Comparison of ENCODE assay signal across 27 mouse cellular contexts in genomic region chr4:124611768-124612167, GRCm38 (mm10). TPM values are rescaled to one million over a fixed set of nuclear protein-coding genes. Genes with fewer than 3 reads are reported as not detected.
A peak's percentile ranks its signal among the peaks of the same experiment; 100 is the strongest.
DNase-seq lines count a peak whose midpoint lies in the region; ATAC-seq lines count a peak whose summit lies in the region.
"Had no signal": no experiment of that assay in that cellular context is flagged by ENCODE, and none has a peak within 500 bp of the region (broad histone marks: within the 10 kb centered on the region; RNA-seq: fewer than 3 reads in every experiment).

No protein-coding gene starts in this region.

- H3K9me3 ChIP-seq in liver, embryonic 11.5 days (ENCODE audit: control insufficient read depth, low read length), result no peaks in the 10 kb centered on the region
- H3K9me3 ChIP-seq: embryonic facial prominence, embryonic 10.5 days; embryonic facial prominence, embryonic 13.5 days; forebrain, embryonic 12.5 days; forebrain, embryonic 15.5 days; heart, embryonic 12.5 days; heart, embryonic 15.5 days; hindbrain, embryonic 10.5 days; hindbrain, embryonic 13.5 days had no signal

- no peak overlapping the region for H3K4me2 ChIP-seq in liver, embryonic 11.5 days
- H3K4me2 ChIP-seq: embryonic facial prominence, embryonic 13.5 days; forebrain, embryonic 12.5 days; forebrain, embryonic 15.5 days; heart, embryonic 12.5 days; heart, embryonic 15.5 days; hindbrain, embryonic 13.5 days had no signal

- WGBS in liver, embryonic 11.5 days, result 52% methylated on average over 4 of the region's 4 CpGs

- peak; percentile 23 for DNase-seq in liver
- DNase-seq in liver, embryonic 11.5 days (ENCODE audit: low spot score), result no peak
- DNase-seq in urinary bladder, postnatal 25 days (ENCODE audit: low spot score), result peak; percentile 19
- DNase-seq in urinary bladder, postnatal 10 days (ENCODE audit: low spot score), result no peak
- DNase-seq in urinary bladder, postnatal 36 days (ENCODE audit: low spot score in 2 of 2), result peak; percentile 18 to 32
- DNase-seq in embryo, embryonic 9.5 days (ENCODE audit: extremely low spot score), result no peak
- DNase-seq in left cerebral cortex, adult 9 months (ENCODE audit: low spot score in 2 of 2), result no peak
- DNase-seq: adrenal gland, postnatal 10 days; cerebellum, adult 11 months; cerebellum, adult 2 months; cerebellum, adult 9-11 months; cerebellum, postnatal 25 days; gastrocnemius, postnatal 25 days; heart, adult 18-20 months; heart, postnatal 10 days; heart, postnatal 36 days had no signal

- no peak overlapping the region for H3K9ac ChIP-seq in liver, embryonic 11.5 days (ENCODE audit: low read depth, low read length)
- H3K9ac ChIP-seq: embryonic facial prominence, embryonic 13.5 days; forebrain, embryonic 12.5 days; forebrain, embryonic 15.5 days; heart, embryonic 12.5 days; heart, embryonic 15.5 days; hindbrain, embryonic 13.5 days had no signal

- H3K27ac ChIP-seq in liver, embryonic 11.5 days (ENCODE audit: low read depth, low read length), result no peak overlapping the region
- H3K27ac ChIP-seq: embryonic facial prominence, embryonic 10.5 days; embryonic facial prominence, embryonic 13.5 days; forebrain, embryonic 12.5 days; forebrain, embryonic 15.5 days; heart, embryonic 15.5 days; hindbrain, embryonic 10.5 days; hindbrain, embryonic 13.5 days had no signal

- H3K4me1 ChIP-seq in liver, embryonic 11.5 days (replicated peaks; ENCODE audit: control insufficient read depth, insufficient read depth, low read length), result peaks cover 10% of the 10 kb centered on the region
- H3K4me1 ChIP-seq: heart, embryonic 15.5 days had no signal

- peaks cover 9% of the 10 kb centered on the region for H3K27me3 ChIP-seq in liver, embryonic 11.5 days (replicated peaks; ENCODE audit: control insufficient read depth, insufficient read depth, low read length)
- H3K27me3 ChIP-seq: forebrain, embryonic 15.5 days had no signal

- H3K36me3 ChIP-seq in liver, embryonic 11.5 days (ENCODE audit: control insufficient read depth, insufficient read depth, low read length), result no peaks in the 10 kb centered on the region
- H3K36me3 ChIP-seq: embryonic facial prominence, embryonic 10.5 days; embryonic facial prominence, embryonic 13.5 days; forebrain, embryonic 12.5 days; forebrain, embryonic 15.5 days; heart, embryonic 12.5 days; heart, embryonic 15.5 days; hindbrain, embryonic 10.5 days; hindbrain, embryonic 13.5 days had no signal

- no peak for ATAC-seq in liver, embryonic 11.5 days (replicated peaks; ENCODE audit: low FRiP score)
- ATAC-seq: activated CD4-positive, CD25-positive, alpha-beta regulatory T cell, adult 4 months; forebrain, embryonic 15.5 days had no signal

- H3K4me3 ChIP-seq in liver, embryonic 11.5 days (ENCODE audit: low read depth, low read length), result no peak overlapping the region
- H3K4me3 ChIP-seq: embryonic facial prominence, embryonic 10.5 days; embryonic facial prominence, embryonic 13.5 days; erythroblast, embryonic 14.5 days; forebrain, embryonic 12.5 days; forebrain, embryonic 15.5 days; heart, embryonic 12.5 days; heart, embryonic 15.5 days; hindbrain, embryonic 10.5 days; hindbrain, embryonic 13.5 days had no signal

RNA-seq across cellular contexts. Expression of gene 3100002H09Rik, which starts 1.2 kb away (rescaled TPM):
- polyA plus RNA-seq in liver, embryonic 11.5 days (2014; fragmentation: Nextera tagmentation; extraction: Ambion mirVana), result not detected in 2 replicates
- polyA plus RNA-seq: activated CD4-positive, CD25-positive, alpha-beta regulatory T cell, adult 4 months; cerebellum, adult 2 months; embryonic facial prominence, embryonic 13.5 days; erythroblast, embryonic 14.5 days; gonadal fat pad, adult 2 months; heart, embryonic 12.5 days; hindbrain, embryonic 10.5 days; hindbrain, embryonic 13.5 days had no signal

RNA-seq across cellular contexts. Expression of gene Pou3f1, which starts 44.8 kb away (rescaled TPM):
- 0.16 and 0.21 TPM in 2 replicates for polyA plus RNA-seq in liver, embryonic 11.5 days (2014; fragmentation: Nextera tagmentation; extraction: Ambion mirVana)
- polyA plus RNA-seq: activated CD4-positive, CD25-positive, alpha-beta regulatory T cell, adult 4 months had no signal

Comparison
In these comparisons a context has a peak if more than half of its experiments do, and no peak if none do; other contexts are left out.
1. DNase-seq: peak in liver (single experiment), urinary bladder, postnatal 25 days (single experiment) and urinary bladder, postnatal 36 days (2 of 2); none in liver, embryonic 11.5 days (single experiment), urinary bladder, postnatal 10 days (single experiment), embryo, embryonic 9.5 days (single experiment) and left cerebral cortex, adult 9 months (0 of 2).